Mouse (Mus musculus): ENCODE results near the gene Defb26. TPM values are rescaled to one million over a fixed set of nuclear protein-coding genes. Genes with fewer than 3 reads are reported as not detected.

The Defb26 gene
- polyA plus RNA-seq, 1 experiment from 2014 or later: not detected

DNA sequence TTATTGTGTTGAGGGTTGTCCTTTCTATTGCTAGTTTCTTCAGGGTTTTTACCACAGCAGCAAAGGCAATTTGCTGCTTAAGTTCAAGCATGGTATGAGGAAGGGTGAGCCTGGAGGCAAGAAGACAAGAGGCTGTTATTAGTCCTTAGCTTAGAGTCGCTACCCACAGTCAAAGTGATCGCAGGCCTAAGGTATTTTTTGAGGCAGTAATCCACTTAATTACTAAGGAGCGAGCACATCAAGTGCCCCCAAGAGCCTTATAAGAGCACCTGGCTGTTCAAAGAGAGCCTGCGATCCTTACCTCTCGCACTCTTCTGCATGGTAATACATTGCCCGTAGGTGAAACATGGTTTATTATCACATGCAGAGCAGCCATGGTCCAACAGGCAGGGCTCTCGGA, 29.8 kb downstream of the Defb26 start:
- 88% methylated on average over 7 of the region's 7 CpGs for WGBS
- Histone ChIP-seq H3K9me3 (ENCODE audit: control insufficient read depth, low read length) (no peaks in the 10 kb centered on the region), H3K36me3 (ENCODE audit: control insufficient read depth, insufficient read depth, low read length) (no peaks in the 10 kb centered on the region), H3K4me3 (ENCODE audit: low read depth, low read length) (no peak overlapping the region), H3K9ac (ENCODE audit: low read length) (no peak overlapping the region), H3K4me1 (ENCODE audit: control insufficient read depth, insufficient read depth, low read length) (no peaks in the 10 kb centered on the region), H3K4me2 (ENCODE audit: low read depth) (no peak overlapping the region), H3K27ac (ENCODE audit: low read depth, low read length) (no peak overlapping the region), H3K27me3 (ENCODE audit: control insufficient read depth, insufficient read depth, low read length) (no peaks in the 10 kb centered on the region)
- ATAC-seq (ENCODE audit: insufficient read depth, low FRiP score, low TSS enrichment) (no peak), DNase-seq (ENCODE audit: low spot score) (no peak)

DNA sequence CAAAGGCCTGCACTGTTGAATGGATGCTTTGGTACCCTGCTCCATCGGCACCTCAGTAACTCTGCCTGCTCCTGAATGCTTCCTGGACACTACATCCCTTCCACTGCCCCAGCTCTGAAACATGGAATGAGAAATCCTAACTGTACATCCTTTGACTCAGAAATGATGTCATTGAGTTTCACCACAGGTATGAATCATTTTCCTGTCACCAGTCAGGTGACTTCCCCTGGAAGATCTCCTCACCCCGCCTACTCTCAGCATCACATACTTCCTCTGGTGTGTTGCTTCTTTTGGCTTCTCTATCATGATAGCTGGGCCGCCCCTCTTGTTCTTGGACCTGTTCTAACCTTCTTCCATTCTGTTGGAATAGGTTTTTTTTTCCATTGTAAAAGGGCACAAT, 30.6 kb downstream of the Defb26 start:
- no peak overlapping the region for H3K9ac ChIP-seq (ENCODE audit: low read length)
- H3K9me3 ChIP-seq (ENCODE audit: control insufficient read depth, low read length): no peaks in the 10 kb centered on the region
- WGBS: 87% methylated on average over 3 of the region's 3 CpGs
- H3K4me1 ChIP-seq (ENCODE audit: control insufficient read depth, insufficient read depth, low read length): no peaks in the 10 kb centered on the region
- H3K4me3 ChIP-seq (ENCODE audit: low read depth, low read length): no peak overlapping the region
- DNase-seq (ENCODE audit: low spot score): no peak
- no peaks in the 10 kb centered on the region for H3K27me3 ChIP-seq (ENCODE audit: control insufficient read depth, insufficient read depth, low read length)
- H3K4me2 ChIP-seq (ENCODE audit: low read depth): no peak overlapping the region
- H3K27ac ChIP-seq (ENCODE audit: low read depth, low read length): no peak overlapping the region
- ATAC-seq (ENCODE audit: insufficient read depth, low FRiP score, low TSS enrichment): no peak
- no peaks in the 10 kb centered on the region for H3K36me3 ChIP-seq (ENCODE audit: control insufficient read depth, insufficient read depth, low read length)

DNA sequence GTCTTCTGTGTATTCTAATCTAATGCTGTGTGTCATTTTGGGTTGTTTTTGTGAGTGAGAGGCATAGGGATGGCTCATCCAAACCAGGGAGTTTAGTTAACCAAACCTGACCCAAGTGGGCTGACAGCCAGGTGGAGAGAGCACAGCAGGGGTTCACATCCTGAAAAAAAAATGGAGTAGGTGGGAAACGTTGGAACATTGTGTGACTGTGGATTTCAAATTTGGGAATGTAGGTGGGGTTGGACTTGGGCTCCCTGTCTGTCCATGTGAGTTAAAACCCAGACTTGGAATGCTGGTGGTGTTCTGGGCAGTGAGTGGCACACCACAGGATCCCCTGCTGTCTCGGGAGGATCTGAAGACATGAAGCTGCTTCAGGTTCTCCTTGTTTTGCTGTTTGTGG, 34.7 kb downstream of the Defb26 start, which contains the start of gene Defb20:
Gene Defb20 (plus strand): TSS at position 301 of the 400 bp plus-strand sequence.
- DNase-seq (ENCODE audit: low spot score) (no peak), ATAC-seq (ENCODE audit: insufficient read depth, low FRiP score, low TSS enrichment) (no peak)
- Histone ChIP-seq H3K4me2 (ENCODE audit: low read depth) (no peak within 1 kb of the TSS), H3K9ac (ENCODE audit: low read length) (no peak within 1 kb of the TSS), H3K4me1 (ENCODE audit: control insufficient read depth, insufficient read depth, low read length) (no peaks in the 10 kb centered on the region), H3K4me3 (ENCODE audit: low read depth, low read length) (no peak within 1 kb of the TSS), H3K9me3 (ENCODE audit: control insufficient read depth, low read length) (no peaks in the 10 kb centered on the region), H3K27ac (ENCODE audit: low read depth, low read length) (no peak within 1 kb of the TSS), H3K36me3 (ENCODE audit: control insufficient read depth, insufficient read depth, low read length) (no peaks in the 10 kb centered on the region), H3K27me3 (ENCODE audit: control insufficient read depth, insufficient read depth, low read length) (no peaks in the 10 kb centered on the region)
- WGBS: 63% methylated on average over 2 of the region's 2 CpGs

DNA sequence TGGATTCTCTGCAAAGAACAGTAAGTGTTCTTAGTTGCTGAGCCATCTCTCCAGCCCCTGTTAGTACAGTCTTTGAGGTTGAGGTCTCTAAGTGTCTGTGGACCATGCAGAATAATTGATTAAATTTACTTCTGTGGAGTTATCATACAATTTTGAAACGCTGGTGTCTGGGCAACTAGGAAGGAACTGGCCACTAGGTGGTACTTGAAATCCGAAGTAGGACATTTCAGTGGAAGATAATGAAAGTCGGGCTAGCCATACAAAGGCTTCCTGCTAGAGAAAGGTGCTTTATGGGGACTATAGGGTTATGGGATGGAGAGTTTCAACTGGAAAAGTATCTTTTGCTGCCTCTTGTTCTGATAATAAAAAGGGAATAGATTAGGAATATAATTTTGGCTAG, 39.1 kb downstream of the Defb26 start:
- no peak for DNase-seq (ENCODE audit: low spot score)
- Histone ChIP-seq H3K27ac (ENCODE audit: low read depth, low read length) (no peak overlapping the region), H3K27me3 (ENCODE audit: control insufficient read depth, insufficient read depth, low read length) (no peaks in the 10 kb centered on the region), H3K9me3 (ENCODE audit: control insufficient read depth, low read length) (no peaks in the 10 kb centered on the region), H3K4me3 (ENCODE audit: low read depth, low read length) (no peak overlapping the region), H3K9ac (ENCODE audit: low read length) (no peak overlapping the region), H3K36me3 (ENCODE audit: control insufficient read depth, insufficient read depth, low read length) (no peaks in the 10 kb centered on the region), H3K4me2 (ENCODE audit: low read depth) (no peak overlapping the region), H3K4me1 (ENCODE audit: control insufficient read depth, insufficient read depth, low read length) (no peaks in the 10 kb centered on the region)
- no peak for ATAC-seq (ENCODE audit: insufficient read depth, low FRiP score, low TSS enrichment)
- 30% methylated on average over 3 of the region's 3 CpGs for WGBS

DNA sequence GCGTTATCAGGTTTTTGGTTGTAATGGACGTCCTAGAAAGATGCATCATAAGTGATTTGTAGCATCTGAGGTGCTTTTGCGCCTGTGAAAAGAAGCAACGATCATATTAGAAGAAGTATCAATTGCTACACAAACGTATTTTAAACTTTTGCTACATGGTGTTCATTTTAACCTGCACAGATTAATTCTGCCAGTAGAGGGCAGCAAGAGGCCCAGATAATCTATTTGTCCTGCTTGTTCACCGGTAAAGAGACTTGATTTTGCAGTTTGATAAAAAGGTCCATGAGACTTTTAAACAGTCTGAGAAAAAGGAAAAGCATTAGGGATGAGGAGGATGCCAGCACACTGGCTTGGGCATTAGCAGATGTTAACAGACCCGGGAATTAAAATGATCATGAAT, 40.5 kb downstream of the Defb26 start:
- H3K36me3 ChIP-seq (ENCODE audit: control insufficient read depth, insufficient read depth, low read length): no peaks in the 10 kb centered on the region
- no peak overlapping the region for H3K4me3 ChIP-seq (ENCODE audit: low read depth, low read length)
- DNase-seq (ENCODE audit: low spot score): peak; percentile 19
- H3K4me1 ChIP-seq (ENCODE audit: control insufficient read depth, insufficient read depth, low read length): no peaks in the 10 kb centered on the region
- WGBS: 37% methylated on average over 7 of the region's 7 CpGs
- H3K4me2 ChIP-seq (ENCODE audit: low read depth): no peak overlapping the region
- no peaks in the 10 kb centered on the region for H3K9me3 ChIP-seq (ENCODE audit: control insufficient read depth, low read length)
- no peaks in the 10 kb centered on the region for H3K27me3 ChIP-seq (ENCODE audit: control insufficient read depth, insufficient read depth, low read length)
- H3K9ac ChIP-seq (ENCODE audit: low read length): no peak overlapping the region
- no peak overlapping the region for H3K27ac ChIP-seq (ENCODE audit: low read depth, low read length)
- no peak for ATAC-seq (ENCODE audit: insufficient read depth, low FRiP score, low TSS enrichment)

DNA sequence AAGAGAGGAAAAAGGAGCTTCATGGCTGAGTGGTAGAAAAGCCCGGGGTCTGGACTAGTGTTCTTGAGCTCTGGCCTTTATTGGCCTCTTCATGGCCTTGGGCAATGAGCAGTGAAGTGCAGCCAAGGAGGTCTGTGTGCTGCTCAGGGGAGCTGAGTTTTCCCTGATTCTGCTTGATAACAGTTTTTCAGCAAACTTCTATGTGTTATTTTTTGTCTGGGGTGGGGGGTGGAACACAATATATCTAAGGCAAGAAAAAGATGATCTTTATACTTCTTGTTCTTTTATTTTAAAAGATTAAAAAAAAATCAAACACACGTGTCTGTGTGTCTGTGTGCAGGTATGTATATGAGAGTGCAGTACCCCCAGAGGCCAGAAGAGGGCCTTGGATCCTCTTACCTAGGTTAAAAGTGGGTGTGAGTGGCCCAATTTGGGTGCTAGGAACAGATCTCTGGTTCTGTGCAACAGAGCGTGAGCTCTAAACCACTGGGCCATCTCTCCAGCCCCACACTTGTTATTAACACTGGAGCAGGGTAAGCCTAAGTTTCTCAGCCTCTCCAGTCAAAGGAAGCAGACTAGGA, 46.8 kb downstream of the Defb26 start, which contains the start of gene Defb23:
Gene Defb23 (minus strand): TSS at position 51 of the 581 bp plus-strand sequence.
- no peak within 1 kb of the TSS for H3K27ac ChIP-seq (ENCODE audit: low read depth, low read length)
- no peak for DNase-seq (ENCODE audit: low spot score)

DNA sequence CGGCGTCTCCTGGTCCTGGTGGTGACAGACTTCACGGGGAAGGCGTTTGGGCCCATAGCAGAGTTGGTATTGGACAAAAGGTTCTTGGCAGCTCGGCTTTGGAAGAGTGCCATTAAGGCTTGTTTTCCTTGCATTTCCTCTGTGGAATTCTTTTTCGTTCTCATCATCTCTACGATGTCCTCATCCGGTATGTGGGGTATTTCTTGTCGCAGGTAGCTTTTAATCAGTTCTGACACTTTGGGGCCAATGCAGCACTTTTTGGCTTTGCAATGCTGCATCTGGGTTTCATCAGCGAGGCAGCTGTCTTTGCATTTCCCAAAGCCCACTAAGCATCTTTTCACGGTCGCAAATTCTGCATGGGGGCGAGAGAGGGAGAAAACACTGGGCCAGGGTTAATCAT, 52.3 kb downstream of the Defb26 start:
- no peak overlapping the region for H3K4me3 ChIP-seq (ENCODE audit: low read depth, low read length)
- H3K4me1 ChIP-seq (ENCODE audit: control insufficient read depth, insufficient read depth, low read length): no peaks in the 10 kb centered on the region
- DNase-seq (ENCODE audit: low spot score) (no peak), ATAC-seq (ENCODE audit: insufficient read depth, low FRiP score, low TSS enrichment) (no peak)
- WGBS: 58% methylated on average over 13 of the region's 13 CpGs
- H3K4me2 ChIP-seq (ENCODE audit: low read depth): no peak overlapping the region
- H3K27me3 ChIP-seq (ENCODE audit: control insufficient read depth, insufficient read depth, low read length): no peaks in the 10 kb centered on the region
- no peaks in the 10 kb centered on the region for H3K9me3 ChIP-seq (ENCODE audit: control insufficient read depth, low read length)
- no peak overlapping the region for H3K9ac ChIP-seq (ENCODE audit: low read length)
- H3K27ac ChIP-seq (ENCODE audit: low read depth, low read length): no peak overlapping the region
- no peaks in the 10 kb centered on the region for H3K36me3 ChIP-seq (ENCODE audit: control insufficient read depth, insufficient read depth, low read length)

More for the DNA sequence above, 46.8 kb downstream of the Defb26 start, which contains the start of gene Defb23:
- no peaks in the 10 kb centered on the region for H3K9me3 ChIP-seq (ENCODE audit: control insufficient read depth, low read length)
- no peaks in the 10 kb centered on the region for H3K36me3 ChIP-seq (ENCODE audit: control insufficient read depth, insufficient read depth, low read length)
- no peak for ATAC-seq (ENCODE audit: insufficient read depth, low FRiP score, low TSS enrichment)
- H3K4me1 ChIP-seq (ENCODE audit: control insufficient read depth, insufficient read depth, low read length): no peaks in the 10 kb centered on the region
- WGBS: 84% methylated on average over 3 of the region's 3 CpGs
- no peak within 1 kb of the TSS for H3K9ac ChIP-seq (ENCODE audit: low read length)
- H3K4me2 ChIP-seq (ENCODE audit: low read depth): no peak within 1 kb of the TSS
- H3K27me3 ChIP-seq (ENCODE audit: control insufficient read depth, insufficient read depth, low read length): no peaks in the 10 kb centered on the region
- no peak within 1 kb of the TSS for H3K4me3 ChIP-seq (ENCODE audit: low read depth, low read length)

Other genes with a start within 250 kb of the Defb26 start
- gene Tbc1d20, start 217.9 kb downstream of the Defb26 start, polyA plus RNA-seq (2014; fragmentation: Nextera tagmentation; extraction: Ambion mirVana): 30.0 and 30.4 TPM in 2 replicates
- 69.2 and 77.8 TPM in 2 replicates for gene Rbck1, start 179.0 kb downstream of the Defb26 start, polyA plus RNA-seq (2014; fragmentation: Nextera tagmentation; extraction: Ambion mirVana)
- gene Trib3, start 167.7 kb downstream of the Defb26 start, polyA plus RNA-seq (2014; fragmentation: Nextera tagmentation; extraction: Ambion mirVana): 1.1 and 1.4 TPM in 2 replicates
- gene Nrsn2, start 135.1 kb downstream of the Defb26 start, polyA plus RNA-seq (2014; fragmentation: Nextera tagmentation; extraction: Ambion mirVana): 7.6 TPM in 2 replicates
- 19.1 and 21.4 TPM in 2 replicates for gene Sox12, start 113.6 kb downstream of the Defb26 start, polyA plus RNA-seq (2014; fragmentation: Nextera tagmentation; extraction: Ambion mirVana)
- 52.7 and 55.2 TPM in 2 replicates for gene Zcchc3, start 96.7 kb downstream of the Defb26 start, polyA plus RNA-seq (2014; fragmentation: Nextera tagmentation; extraction: Ambion mirVana)
- gene 6820408C15Rik, start 96.1 kb downstream of the Defb26 start, polyA plus RNA-seq (2014; fragmentation: Nextera tagmentation; extraction: Ambion mirVana): 0.22 and 0.52 TPM in 2 replicates
- gene Defb23, start 47.1 kb downstream of the Defb26 start, polyA plus RNA-seq (2014; fragmentation: Nextera tagmentation; extraction: Ambion mirVana): not detected in 2 replicates
- gene Defb20, start 34.6 kb downstream of the Defb26 start, polyA plus RNA-seq (2014; fragmentation: Nextera tagmentation; extraction: Ambion mirVana): not detected in 2 replicates
- not detected in 2 replicates for gene Defb22, start 21.6 kb downstream of the Defb26 start, polyA plus RNA-seq (2014; fragmentation: Nextera tagmentation; extraction: Ambion mirVana)
- gene Defb28, start 6.6 kb upstream of the Defb26 start, polyA plus RNA-seq (2014; fragmentation: Nextera tagmentation; extraction: Ambion mirVana): not detected in 2 replicates
- gene Defb29, start 28.4 kb upstream of the Defb26 start, polyA plus RNA-seq (2014; fragmentation: Nextera tagmentation; extraction: Ambion mirVana): not detected in 2 replicates
- gene Gm17416, start 57.6 kb upstream of the Defb26 start, polyA plus RNA-seq (2014; fragmentation: Nextera tagmentation; extraction: Ambion mirVana): not detected in 2 replicates
- not detected in 2 replicates for gene Defb21, start 61.1 kb upstream of the Defb26 start, polyA plus RNA-seq (2014; fragmentation: Nextera tagmentation; extraction: Ambion mirVana)
- gene Defb19, start 68.6 kb upstream of the Defb26 start, polyA plus RNA-seq (2014; fragmentation: Nextera tagmentation; extraction: Ambion mirVana): not detected in 2 replicates
- gene Defb45, start 87.7 kb upstream of the Defb26 start, polyA plus RNA-seq (2014; fragmentation: Nextera tagmentation; extraction: Ambion mirVana): not detected in 2 replicates
- not detected in 2 replicates for gene Defb36, start 92.6 kb upstream of the Defb26 start, polyA plus RNA-seq (2014; fragmentation: Nextera tagmentation; extraction: Ambion mirVana)
- not detected in 2 replicates for gene Defb25, start 111.4 kb upstream of the Defb26 start, polyA plus RNA-seq (2014; fragmentation: Nextera tagmentation; extraction: Ambion mirVana)
- gene Rem1, start 115.3 kb upstream of the Defb26 start, polyA plus RNA-seq (2014; fragmentation: Nextera tagmentation; extraction: Ambion mirVana): 0.58 TPM in 2 replicates
- 123 TPM in 2 replicates for gene H13, start 157.8 kb upstream of the Defb26 start, polyA plus RNA-seq (2014; fragmentation: Nextera tagmentation; extraction: Ambion mirVana)
- 39.1 and 40.6 TPM in 2 replicates for gene Mcts2, start 175.3 kb upstream of the Defb26 start, polyA plus RNA-seq (2014; fragmentation: Nextera tagmentation; extraction: Ambion mirVana)
- gene Id1, start 224.6 kb upstream of the Defb26 start, polyA plus RNA-seq (2014; fragmentation: Nextera tagmentation; extraction: Ambion mirVana): 116 and 129 TPM in 2 replicates
- gene Cox4i2, start 242.5 kb upstream of the Defb26 start, polyA plus RNA-seq (2014; fragmentation: Nextera tagmentation; extraction: Ambion mirVana): 3.5 and 4.6 TPM in 2 replicates